Mouse (Mus musculus) embryonic facial prominence, embryonic 11.5 days (tissue): Measurements from ENCODE around the gene 6330409D20Rik. TPM values are rescaled to one million over a fixed set of nuclear protein-coding genes. Genes with fewer than 3 reads are reported as not detected.

Experiments used
- ATAC-seq: fragments of 200-750 bp; cut with Nextera tagmentation; replicated peaks from 2 replicates; pipeline ENCODE4 v1.8.0; 2017; ENCODE audit warnings: low read depth; ENCODE audit not compliant: insufficient number of reproducible peaks, low FRiP score, low TSS enrichment
- DNase-seq: peaks from one replicate; pipeline ENCODE4 v3.0.0-alpha.2; 2015; ENCODE audit warnings: low spot score
- H3K27ac ChIP-seq: fragments of 300-500 bp; sonication (generic); replicated peaks from 2 replicates; pipeline ENCODE4 v1.5.1; 2014; ENCODE audit warnings: mild to moderate bottlenecking, low read depth, low read length, control low read depth
- H3K27me3 ChIP-seq: fragments of 300-500 bp; sonication (generic); 2 replicates; pipeline ENCODE4 v1.6.1; 2014; ENCODE audit warnings: mild to moderate bottlenecking, low read length, moderate library complexity, mixed read lengths; ENCODE audit not compliant: control insufficient read depth, insufficient read depth
- H3K36me3 ChIP-seq: fragments of 300-500 bp; sonication (generic); replicated peaks from 2 replicates; pipeline ENCODE4 v1.6.1; 2014; ENCODE audit warnings: low read depth, mild to moderate bottlenecking, low read length, moderate library complexity, mixed read lengths; ENCODE audit not compliant: control insufficient read depth, insufficient read depth
- H3K4me1 ChIP-seq: fragments of 300-500 bp; sonication (generic); 2 replicates; pipeline ENCODE4 v1.6.1; 2014; ENCODE audit warnings: low read length, mixed read lengths; ENCODE audit not compliant: control insufficient read depth, insufficient read depth
- H3K4me2 ChIP-seq: fragments of 300-500 bp; sonication (generic); 2 replicates; pipeline ENCODE4 v1.6.1; 2014; ENCODE audit warnings: low read depth, mild to moderate bottlenecking, control low read depth, low read length, moderate library complexity
- H3K4me3 ChIP-seq: fragments of 300-500 bp; sonication (generic); 2 replicates; pipeline ENCODE4 v1.5.1; 2014; ENCODE audit warnings: low read depth, low read length, control low read depth
- H3K9ac ChIP-seq: fragments of 300-500 bp; sonication (generic); replicated peaks from 2 replicates; pipeline ENCODE4 v1.6.1; 2014; ENCODE audit warnings: mild to moderate bottlenecking, control low read depth, low read length
- H3K9me3 ChIP-seq: fragments of 300-500 bp; sonication (generic); replicated peaks from 2 replicates; pipeline ENCODE4 v1.6.1; 2016; ENCODE audit warnings: mild to moderate bottlenecking, low read length, inconsistent platforms, mixed read lengths; ENCODE audit not compliant: control insufficient read depth
- WGBS: fragments of 180-500 bp; shearing (Covaris S2); extraction: QIAGEN DNeasy Blood & Tissue Kit; methylation state at CpG from one replicate; pipeline ENCODE4 v1.1.7; 2014; 5-methylcytosine and 5-hydroxymethylcytosine counted together
- polyA plus RNA-seq: library from polyadenylated mRNA; unstranded; fragments of >200 nt; fragmentation: Nextera tagmentation; extraction: Ambion mirVana; gene quantifications from 2 replicates; pipeline ENCODE4 v1.2.1, GENCODE M21; 2014

Gene 6330409D20Rik
- polyA plus RNA-seq, 1 experiment from 2014 or later: 0.31 TPM

DNA sequence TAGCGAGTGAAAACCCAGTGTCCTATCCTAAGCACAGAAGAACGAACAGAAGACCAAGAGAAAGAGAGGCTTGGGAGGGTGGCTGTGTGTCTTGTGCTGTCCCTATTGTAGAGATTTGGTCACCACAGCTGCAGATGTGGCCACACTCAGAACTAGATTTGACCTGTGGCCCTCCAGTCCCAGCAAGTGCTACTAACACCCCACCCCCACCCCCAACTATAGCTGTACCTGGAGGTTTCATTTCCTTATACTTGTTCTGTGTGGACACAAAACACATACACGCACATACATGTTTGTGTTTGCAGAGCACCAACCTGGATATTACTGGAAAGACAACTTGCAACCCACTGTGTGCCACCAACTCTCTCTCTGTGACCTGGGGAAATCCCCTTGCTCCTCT is 20.8 kb downstream of the 6330409D20Rik start:
- ATAC-seq (no peak), DNase-seq (no peak)
- WGBS: 83% methylated on average over 3 of the region's 3 CpGs
- H3K4me3 ChIP-seq: no peak overlapping the region
- H3K9ac ChIP-seq: no peak overlapping the region
- no peaks in the 10 kb centered on the region for H3K36me3 ChIP-seq
- H3K27ac ChIP-seq: no peak overlapping the region
- peaks cover 5% of the 10 kb centered on the region; the same call in 1 of the 2 replicates for H3K4me1 ChIP-seq
- no peaks in the 10 kb centered on the region for H3K27me3 ChIP-seq
- no peak overlapping the region for H3K4me2 ChIP-seq
- no peaks in the 10 kb centered on the region for H3K9me3 ChIP-seq

DNA sequence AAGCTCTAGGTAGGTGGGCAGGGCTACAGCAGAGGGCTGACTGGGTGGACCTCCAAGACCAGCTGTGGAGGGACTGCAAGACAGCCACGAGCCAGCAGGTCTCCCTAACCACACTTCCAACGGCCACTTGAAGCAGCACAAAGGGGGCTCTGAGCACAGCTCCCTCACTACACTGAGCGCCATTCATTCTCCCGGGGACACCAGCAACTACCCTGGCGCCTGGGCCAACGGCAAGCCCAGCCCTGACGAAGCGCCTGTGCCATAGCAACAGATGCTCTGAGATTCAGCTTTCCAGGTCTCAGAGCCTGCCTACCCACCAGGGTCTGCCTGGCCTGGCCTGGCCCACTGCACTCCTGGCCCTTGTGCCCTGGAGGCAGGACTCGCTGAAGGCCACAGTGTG is 22.1 kb downstream of the 6330409D20Rik start:
- Histone ChIP-seq H3K27me3 (no peaks in the 10 kb centered on the region), H3K4me1 (peaks cover 5% of the 10 kb centered on the region), H3K9ac (no peak overlapping the region), H3K9me3 (no peaks in the 10 kb centered on the region), H3K27ac (no peak overlapping the region), H3K4me3 (no peak overlapping the region), H3K36me3 (no peaks in the 10 kb centered on the region), H3K4me2 (no peak overlapping the region; the same call in 1 of the 2 replicates)
- no peak for DNase-seq
- WGBS: 38% methylated on average over 9 of the region's 9 CpGs
- ATAC-seq: no peak

DNA sequence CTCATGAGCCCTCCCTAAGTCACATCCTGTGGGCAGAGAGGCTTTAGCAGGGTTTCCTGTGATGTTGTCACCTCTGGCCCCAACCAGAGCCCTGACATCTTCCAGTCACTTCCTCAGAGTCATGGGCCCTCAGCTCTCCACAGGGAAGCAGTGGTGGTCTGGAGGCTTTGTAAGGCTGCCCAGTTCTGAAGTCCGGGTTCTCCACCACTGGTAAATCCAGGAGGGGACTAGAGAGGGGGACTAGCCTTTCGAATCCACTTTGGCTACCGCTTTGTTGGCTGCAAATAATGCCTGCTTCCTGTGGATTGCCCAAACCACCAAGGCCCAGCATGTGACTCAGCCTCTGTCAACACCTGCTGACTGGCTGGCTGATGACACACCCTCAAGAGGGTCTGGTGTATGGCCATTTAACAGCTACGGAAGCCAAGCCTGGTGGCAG is 25.8 kb downstream of the 6330409D20Rik start:
- H3K9ac ChIP-seq: no peak overlapping the region
- no peak for ATAC-seq
- DNase-seq: no peak
- no peak overlapping the region for H3K4me3 ChIP-seq
- WGBS: 61% methylated on average over 4 of the region's 4 CpGs
- H3K9me3 ChIP-seq: no peaks in the 10 kb centered on the region
- peak overlapping the region; percentile 28; the same call in 1 of the 2 replicates for H3K27ac ChIP-seq
- no peak overlapping the region for H3K4me2 ChIP-seq
- H3K36me3 ChIP-seq: no peaks in the 10 kb centered on the region
- peaks cover 4% of the 10 kb centered on the region; the same call in 1 of the 2 replicates for H3K4me1 ChIP-seq
- H3K27me3 ChIP-seq: no peaks in the 10 kb centered on the region

DNA sequence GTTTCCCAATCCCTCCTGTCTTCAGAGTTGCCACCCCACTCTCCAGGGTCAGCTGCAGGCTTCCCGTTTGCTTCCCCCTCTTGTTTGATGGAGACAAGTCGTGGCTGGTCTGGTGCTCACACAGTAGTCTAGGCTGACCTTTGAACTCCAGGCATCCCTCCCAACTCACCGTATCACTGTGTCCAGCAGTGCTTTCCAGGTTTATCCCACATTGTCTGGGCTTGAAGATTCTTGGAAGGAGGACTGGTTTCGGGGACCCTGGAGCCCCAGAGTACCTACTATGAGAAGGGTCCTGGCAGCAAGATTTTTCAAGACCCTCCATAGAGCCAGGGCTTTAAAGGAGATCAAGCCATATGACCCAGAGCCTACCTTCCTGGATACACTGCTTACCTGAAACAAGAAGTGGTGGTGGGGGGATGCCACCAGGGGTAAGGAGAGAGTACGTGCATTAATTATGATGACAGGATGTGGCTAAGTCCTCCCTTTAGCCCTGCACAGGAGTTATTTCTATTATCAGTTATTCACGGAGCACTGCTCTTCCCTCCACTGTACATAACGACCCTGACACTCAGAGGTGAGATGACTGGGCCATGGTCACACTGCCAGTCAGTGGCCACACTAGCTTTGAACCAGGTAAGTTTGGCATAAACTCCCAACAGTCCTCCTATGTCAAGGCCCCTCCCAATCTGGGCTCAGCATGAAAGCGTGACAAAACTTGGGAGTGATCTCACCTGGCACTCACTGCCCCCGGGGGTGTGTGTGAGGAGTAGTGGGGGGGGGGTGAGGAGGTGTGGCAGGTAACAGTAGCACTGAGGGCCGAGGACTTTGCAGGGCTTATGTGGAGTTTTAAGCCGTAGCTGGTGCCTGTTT is 26.5 kb downstream of the 6330409D20Rik start:
- DNase-seq (no peak), ATAC-seq (no peak)
- Histone ChIP-seq H3K9me3 (no peaks in the 10 kb centered on the region), H3K4me3 (no peak overlapping the region), H3K4me2 (no peak overlapping the region), H3K27ac (0 out of 2 replicates have a peak overlapping the region, but pooled peaks have one; percentile 28), H3K27me3 (no peaks in the 10 kb centered on the region), H3K36me3 (peaks cover 2% of the 10 kb centered on the region), H3K9ac (no peak overlapping the region), H3K4me1 (peaks cover 4% of the 10 kb centered on the region; the same call in 1 of the 2 replicates)
- 48% methylated on average over 11 of the region's 11 CpGs for WGBS

DNA sequence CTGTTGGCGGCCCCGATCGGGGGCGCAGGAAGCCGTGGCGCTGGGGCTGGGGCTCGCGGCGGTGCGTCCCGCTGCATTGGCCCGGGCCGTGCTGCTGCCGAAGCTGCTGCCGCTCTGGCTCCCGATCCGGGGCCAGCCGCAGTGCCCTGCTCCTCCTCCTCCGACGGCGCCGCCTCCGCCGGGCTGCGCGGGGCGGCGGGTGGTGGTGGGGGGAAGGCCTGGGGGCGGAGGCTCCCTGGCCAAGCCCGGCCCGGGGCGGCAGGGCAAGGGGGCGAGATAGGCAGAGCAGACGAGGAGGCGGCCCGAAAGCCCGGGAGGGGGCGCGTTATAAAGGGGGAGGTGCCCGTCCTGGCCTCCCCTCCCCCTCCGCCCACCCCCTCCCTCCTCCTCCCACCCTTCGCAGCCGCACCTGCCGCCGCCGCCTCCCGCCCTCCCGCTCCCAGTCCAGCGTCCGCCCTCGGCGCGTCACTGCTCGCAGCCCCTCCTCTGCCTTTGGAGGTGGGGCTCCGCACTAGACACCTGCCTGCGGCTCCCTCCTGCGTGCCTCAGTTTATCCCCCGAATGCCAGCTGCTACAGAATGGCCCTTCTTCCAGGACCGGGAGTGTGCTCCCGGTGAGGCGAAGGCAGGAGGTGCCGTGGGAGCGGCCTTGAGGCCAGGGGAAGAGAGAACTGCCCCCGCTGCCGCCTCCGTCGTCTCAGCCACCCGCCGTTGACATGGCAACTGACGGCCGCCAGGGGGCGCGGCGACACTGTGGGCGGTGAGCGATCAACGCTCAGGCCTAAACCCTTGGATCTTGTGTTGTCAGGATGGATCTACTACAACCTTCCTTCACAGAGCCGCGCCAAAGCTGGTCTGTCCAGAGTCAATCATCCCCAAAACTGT is 27.6 kb downstream of the 6330409D20Rik start, which contains the start of gene Cdk9:
Gene Cdk9, minus strand, starts transcription at position 143 of the 884 bp plus-strand sequence.
- Histone ChIP-seq H3K9ac (peak within 1 kb of the TSS; percentile 89), H3K4me1 (peaks cover 4% of the 10 kb centered on the region; the same call in 1 of the 2 replicates), H3K9me3 (no peaks in the 10 kb centered on the region), H3K27ac (peak within 1 kb of the TSS; percentile 93), H3K36me3 (peaks cover 6% of the 10 kb centered on the region), H3K4me2 (peak within 1 kb of the TSS; percentile 90), H3K4me3 (peak within 1 kb of the TSS; percentile 91), H3K27me3 (no peaks in the 10 kb centered on the region)
- 0% methylated on average over 42 of the region's 79 CpGs for WGBS
- DNase-seq (peak; percentile 92), ATAC-seq (peak; percentile 72)

DNA sequence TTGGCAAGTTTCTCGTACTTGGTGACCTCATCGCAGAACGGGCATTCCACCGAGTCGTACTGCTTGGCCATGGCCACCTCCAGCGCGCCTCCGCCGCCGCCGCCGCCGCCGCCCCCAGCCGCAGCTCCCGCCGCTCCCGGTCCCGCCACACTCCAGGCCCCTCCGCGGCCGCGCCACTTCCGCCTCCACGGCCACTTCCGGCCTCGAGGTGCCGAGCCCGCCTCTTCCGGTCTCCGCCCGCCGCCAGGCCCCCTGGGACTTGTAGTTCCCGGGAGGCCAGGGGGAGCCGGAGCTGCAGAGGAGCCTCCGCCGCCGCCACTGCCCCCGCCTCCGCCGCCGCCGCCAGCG is 28.3 kb downstream of the 6330409D20Rik start:
- ATAC-seq: peak; percentile 88

DNA sequence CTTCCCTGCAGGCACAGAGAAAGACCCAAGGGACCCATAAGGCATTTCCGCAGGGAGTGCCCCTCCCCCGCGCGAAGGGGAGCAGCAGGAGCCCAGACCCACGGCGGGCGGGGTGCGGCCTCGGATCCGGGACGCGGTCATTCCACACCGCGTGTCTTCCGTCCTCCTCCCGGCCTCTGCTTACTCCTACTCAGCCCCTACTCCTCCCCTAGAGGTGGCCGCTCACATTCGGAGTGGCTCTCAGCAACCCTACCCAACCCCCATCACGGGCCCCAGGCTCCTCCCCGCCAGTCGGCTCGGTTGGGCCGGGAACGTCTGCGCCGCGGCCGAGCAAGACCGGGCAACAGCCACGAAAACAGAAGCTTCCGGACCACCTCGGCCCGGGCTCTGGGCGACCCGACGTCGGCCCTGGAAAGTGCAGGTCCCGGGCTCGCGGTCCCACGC is 28.7 kb downstream of the 6330409D20Rik start:
- under 1% methylated on average over 40 of the region's 41 CpGs for WGBS
- Histone ChIP-seq H3K9ac (peak overlapping the region; percentile 89), H3K9me3 (no peaks in the 10 kb centered on the region), H3K4me3 (peak overlapping the region; percentile 91), H3K27me3 (no peaks in the 10 kb centered on the region), H3K27ac (peak overlapping the region; percentile 93; the same call in 1 of the 2 replicates), H3K36me3 (peaks cover 10% of the 10 kb centered on the region), H3K4me2 (peak overlapping the region; percentile 90), H3K4me1 (peaks cover 4% of the 10 kb centered on the region; the same call in 1 of the 2 replicates)
- peak; percentile 67 for DNase-seq
- ATAC-seq: peak; percentile 41; the same call in 1 of the 2 replicates

More for the DNA sequence above, 28.3 kb downstream of the 6330409D20Rik start:
- H3K4me3 ChIP-seq: peak overlapping the region; percentile 91
- H3K27ac ChIP-seq: peak overlapping the region; percentile 93
- H3K9me3 ChIP-seq: no peaks in the 10 kb centered on the region
- peaks cover 4% of the 10 kb centered on the region; the same call in 1 of the 2 replicates for H3K4me1 ChIP-seq
- peak overlapping the region; percentile 89 for H3K9ac ChIP-seq
- peaks cover 9% of the 10 kb centered on the region for H3K36me3 ChIP-seq
- 0% methylated on average over 20 of the region's 44 CpGs for WGBS
- DNase-seq: peak; percentile 94
- peak overlapping the region; percentile 90 for H3K4me2 ChIP-seq
- H3K27me3 ChIP-seq: no peaks in the 10 kb centered on the region
